Mouse (Mus musculus): ENCODE data around the gene Duoxa1.

DNA sequence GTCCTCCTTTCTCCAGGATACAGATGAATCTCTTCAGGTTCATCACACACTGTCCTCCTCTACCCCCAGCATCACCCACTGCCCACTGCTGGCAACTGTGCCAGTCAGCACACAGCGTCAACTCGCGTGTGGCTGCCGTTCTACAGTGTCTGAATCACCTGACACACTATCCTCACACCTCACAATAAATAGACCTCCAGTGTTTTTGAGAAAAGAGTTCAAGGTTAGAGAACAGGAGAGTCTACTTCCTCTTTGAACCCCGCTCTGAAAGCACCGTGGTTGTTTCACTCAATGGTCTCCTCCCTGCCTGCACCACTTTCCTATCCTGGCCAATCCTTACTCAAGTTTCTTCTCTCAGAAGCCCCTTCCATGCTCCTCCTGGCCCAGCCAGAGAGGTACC is 47.7 kb upstream of the Duoxa1 start:
- TF ChIP-seq CTCF (IDR thresholded peaks at IDR 0.05; ENCODE audit: low read depth, low read length) (no peak), POLR2A (IDR thresholded peaks at IDR 0.05; ENCODE audit: borderline replicate concordance, low read depth, low read length) (no peak)

Data from bone marrow macrophage, adult 2 months (primary cell).